Mouse (Mus musculus): Measurements from ENCODE around the gene Sumf1. TPM values are rescaled to one million over a fixed set of nuclear protein-coding genes. Genes with fewer than 3 reads are reported as not detected.
A peak's percentile ranks its signal among the peaks of the same experiment; 100 is the strongest.

Gene Sumf1
- polyA plus RNA-seq, 1 experiment from 2014 or later, result 23.6 TPM

DNA sequence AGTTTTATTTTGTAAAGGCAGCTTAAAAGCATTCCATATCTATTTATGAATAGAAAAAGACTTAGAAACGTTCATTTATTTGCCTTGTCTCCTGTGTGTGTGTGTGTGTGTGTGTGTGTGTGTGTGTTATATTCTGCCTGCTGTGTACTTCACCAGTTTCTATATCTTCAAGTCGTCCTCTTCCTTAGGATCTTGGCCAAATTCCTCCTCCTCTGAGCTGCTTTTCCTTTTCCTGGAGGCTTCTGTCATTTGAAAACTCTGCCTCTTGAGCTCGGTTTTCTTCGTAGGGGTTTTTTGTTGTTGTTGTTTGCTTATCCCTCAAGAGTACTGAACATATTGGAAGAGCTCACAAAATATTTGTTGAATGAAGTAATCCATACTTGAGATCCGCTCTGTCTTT lies 37.1 kb upstream of the Sumf1 start:
- H3K4me3 ChIP-seq, result no peak overlapping the region
- H3K4me2 ChIP-seq (replicated peaks), result no peak overlapping the region
- peaks cover 11% of the 10 kb centered on the region for H3K4me1 ChIP-seq
- WGBS, result 75% methylated on average over 5 of the region's 5 CpGs
- H3K9ac ChIP-seq, result no peak overlapping the region
- no peak for ATAC-seq (ENCODE audit: low FRiP score, low read depth)
- no peaks in the 10 kb centered on the region for H3K36me3 ChIP-seq
- H3K27me3 ChIP-seq, result no peaks in the 10 kb centered on the region
- no peak overlapping the region for H3K27ac ChIP-seq
- no peaks in the 10 kb centered on the region for H3K9me3 ChIP-seq

DNA sequence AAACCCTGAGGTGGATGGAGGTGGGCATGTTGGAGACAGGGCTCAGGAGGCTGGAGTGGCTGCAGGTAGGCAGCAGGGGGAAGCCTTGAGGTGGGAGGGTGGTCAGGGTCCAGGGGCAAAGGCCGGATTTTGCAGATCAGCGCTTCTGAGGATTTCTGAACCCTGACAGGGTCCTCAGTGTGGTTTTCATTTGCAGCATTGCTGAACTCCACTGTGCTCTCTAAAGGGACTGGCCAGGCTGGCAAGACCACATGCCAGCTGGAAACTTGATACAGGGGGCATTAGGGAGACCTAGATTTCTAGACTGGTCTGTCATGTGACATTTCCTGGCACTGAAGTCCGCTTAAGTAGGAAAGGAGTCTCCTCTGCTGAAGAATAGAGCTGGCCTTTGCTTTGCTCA lies 32.6 kb upstream of the Sumf1 start:
- H3K27me3 ChIP-seq, result no peaks in the 10 kb centered on the region
- H3K4me2 ChIP-seq (replicated peaks), result no peak overlapping the region
- H3K9me3 ChIP-seq, result no peaks in the 10 kb centered on the region
- no peak overlapping the region for H3K9ac ChIP-seq
- no peak overlapping the region for H3K4me3 ChIP-seq
- WGBS, result 78% methylated on average over 3 of the region's 3 CpGs
- peaks cover 14% of the 10 kb centered on the region for H3K4me1 ChIP-seq
- no peaks in the 10 kb centered on the region for H3K36me3 ChIP-seq
- ATAC-seq (ENCODE audit: low FRiP score, low read depth), result no peak
- H3K27ac ChIP-seq, result no peak overlapping the region

DNA sequence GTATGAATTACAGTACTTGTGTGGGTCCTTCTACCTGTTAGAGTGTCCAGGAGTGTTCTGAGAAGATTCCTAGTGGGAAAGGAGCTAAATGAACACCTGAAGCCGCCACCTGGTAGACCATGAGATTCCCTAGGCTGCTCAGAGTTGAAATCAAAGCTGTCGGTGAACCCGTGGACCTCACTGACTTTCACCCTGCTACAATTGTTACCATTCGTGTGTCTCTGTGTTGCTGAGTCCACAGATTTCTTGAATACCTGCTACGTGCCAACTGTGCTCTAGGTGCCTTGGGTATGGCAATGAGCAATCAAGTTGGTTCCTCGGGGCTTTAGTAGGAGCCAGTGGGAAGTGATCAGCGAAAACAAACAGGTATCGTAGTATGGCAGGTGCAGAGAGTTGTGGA lies 31.4 kb upstream of the Sumf1 start:
- WGBS, result 91% methylated on average over 8 of the region's 8 CpGs

DNA sequence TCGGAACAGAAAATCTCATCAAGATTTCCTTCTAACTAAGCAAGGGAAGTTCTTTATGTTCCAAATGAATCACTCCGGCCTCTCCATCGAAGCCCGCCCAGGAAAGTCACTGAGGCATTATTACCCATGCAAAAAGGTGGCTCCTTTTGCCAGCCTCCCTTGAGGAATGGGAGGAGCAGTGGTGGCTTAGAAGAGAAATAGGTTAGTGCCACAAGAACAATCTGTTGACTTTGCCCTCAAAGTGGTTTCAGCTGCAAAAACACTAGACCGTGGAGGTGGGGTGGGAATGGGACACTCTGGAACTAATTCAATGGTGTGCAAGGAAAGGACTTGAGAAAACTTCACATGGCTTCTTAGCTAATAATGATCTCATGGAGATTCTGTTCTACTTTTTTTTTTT lies 30.7 kb upstream of the Sumf1 start:
- ATAC-seq (ENCODE audit: low FRiP score, low read depth), result no peak
- WGBS, result 82% methylated on average over 5 of the region's 5 CpGs
- Histone ChIP-seq H3K4me1 (peaks cover 23% of the 10 kb centered on the region), H3K27ac (no peak overlapping the region), H3K9me3 (no peaks in the 10 kb centered on the region), H3K9ac (no peak overlapping the region), H3K4me3 (no peak overlapping the region), H3K36me3 (no peaks in the 10 kb centered on the region), H3K4me2 (replicated peaks) (no peak overlapping the region), H3K27me3 (no peaks in the 10 kb centered on the region)

More for the DNA sequence above, 31.4 kb upstream of the Sumf1 start:
- Histone ChIP-seq H3K4me1 (peaks cover 16% of the 10 kb centered on the region), H3K4me2 (replicated peaks) (no peak overlapping the region), H3K9ac (no peak overlapping the region), H3K9me3 (no peaks in the 10 kb centered on the region), H3K27ac (no peak overlapping the region), H3K36me3 (no peaks in the 10 kb centered on the region), H3K4me3 (no peak overlapping the region), H3K27me3 (no peaks in the 10 kb centered on the region)
- no peak for ATAC-seq (ENCODE audit: low FRiP score, low read depth)

DNA sequence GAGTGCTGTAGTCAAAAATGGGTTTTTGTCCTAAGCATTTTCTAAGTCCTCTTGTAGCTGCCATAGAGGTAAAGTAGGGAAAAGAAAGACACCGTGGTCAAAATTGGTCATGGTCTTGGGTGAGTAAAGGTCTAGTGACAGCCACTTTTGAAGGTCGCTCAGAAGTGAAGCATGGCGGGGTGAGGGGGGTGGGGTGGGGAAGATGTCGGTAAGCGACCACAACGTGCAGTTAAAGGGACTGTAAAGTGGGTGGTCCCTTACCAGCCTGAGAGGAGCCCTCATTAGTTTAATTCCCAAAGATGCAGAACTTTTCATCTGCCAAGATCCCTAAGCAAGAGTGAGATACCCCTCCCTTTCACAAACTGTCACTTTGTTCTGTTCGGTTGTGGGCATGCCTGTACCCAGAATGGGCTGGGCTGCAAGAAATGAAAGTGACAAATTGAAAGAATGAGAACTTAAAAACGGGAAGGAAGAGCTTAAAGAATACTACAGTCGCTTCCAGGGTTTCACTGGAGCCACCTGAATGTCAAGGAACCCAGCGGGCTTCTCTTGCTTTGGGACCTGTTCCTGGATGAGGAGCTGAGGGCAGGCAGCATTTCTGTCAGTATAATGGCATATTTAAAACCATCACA lies 29.0 kb upstream of the Sumf1 start:
- no peak for ATAC-seq (ENCODE audit: low FRiP score, low read depth)
- 11% methylated on average over 10 of the region's 10 CpGs for WGBS
- peak overlapping the region; percentile 82 for H3K4me2 ChIP-seq (replicated peaks)
- H3K4me1 ChIP-seq, result peaks cover 23% of the 10 kb centered on the region
- H3K9me3 ChIP-seq, result no peaks in the 10 kb centered on the region
- peak overlapping the region; percentile 76 for H3K9ac ChIP-seq
- H3K27me3 ChIP-seq, result no peaks in the 10 kb centered on the region
- H3K36me3 ChIP-seq, result no peaks in the 10 kb centered on the region
- H3K27ac ChIP-seq, result no peak overlapping the region
- peak overlapping the region; percentile 77 for H3K4me3 ChIP-seq

DNA sequence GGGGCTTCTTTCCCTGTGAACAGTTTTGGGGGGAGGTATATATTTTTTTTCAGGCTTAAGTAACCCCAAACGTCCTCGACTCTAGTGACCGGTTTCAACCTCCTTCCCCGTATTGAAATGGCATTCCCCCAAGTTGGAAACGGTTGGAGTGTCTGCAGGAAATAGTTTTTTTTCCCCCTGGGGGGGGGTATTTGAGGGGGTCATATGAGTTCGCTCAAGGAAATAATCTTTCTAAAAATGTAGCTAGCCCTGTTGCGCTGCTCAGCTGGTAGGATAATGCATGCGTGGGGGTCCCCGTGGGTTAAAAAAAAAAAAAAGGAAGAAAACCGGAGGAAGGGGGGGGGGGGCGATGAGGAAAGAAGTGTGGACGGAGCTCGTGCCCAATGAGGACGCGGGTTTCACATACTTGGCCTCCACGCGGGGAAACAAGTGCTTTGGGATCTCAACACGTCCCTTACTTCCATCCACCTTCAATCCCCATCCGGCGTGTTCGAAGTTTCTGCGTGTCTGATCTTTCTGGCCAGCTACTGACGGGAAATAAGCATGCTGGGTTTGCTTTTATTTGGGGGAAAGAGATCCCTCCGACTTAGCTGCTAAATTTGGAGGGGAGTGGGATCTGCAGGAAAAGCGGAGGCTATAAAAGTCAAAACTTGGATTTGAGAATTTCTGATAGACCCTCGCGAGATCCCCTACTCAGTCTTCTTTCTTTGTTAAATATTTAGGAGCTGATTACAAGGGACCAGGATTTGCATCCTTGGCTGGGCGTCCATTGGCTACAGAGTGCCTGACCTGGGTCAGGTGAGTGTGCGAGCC lies 28.3 kb upstream of the Sumf1 start:
- ATAC-seq (ENCODE audit: low FRiP score, low read depth), result no peak; the same call in 1 of the 2 replicates
- no peaks in the 10 kb centered on the region for H3K9me3 ChIP-seq
- no peaks in the 10 kb centered on the region for H3K36me3 ChIP-seq
- H3K4me3 ChIP-seq, result peak overlapping the region; percentile 77
- no peaks in the 10 kb centered on the region for H3K27me3 ChIP-seq
- H3K27ac ChIP-seq, result peak overlapping the region; percentile 55; the same call in 1 of the 2 replicates
- H3K4me2 ChIP-seq (replicated peaks), result peak overlapping the region; percentile 82
- under 1% methylated on average over 28 of the region's 29 CpGs for WGBS
- H3K9ac ChIP-seq, result peak overlapping the region; percentile 76
- peaks cover 23% of the 10 kb centered on the region for H3K4me1 ChIP-seq

DNA sequence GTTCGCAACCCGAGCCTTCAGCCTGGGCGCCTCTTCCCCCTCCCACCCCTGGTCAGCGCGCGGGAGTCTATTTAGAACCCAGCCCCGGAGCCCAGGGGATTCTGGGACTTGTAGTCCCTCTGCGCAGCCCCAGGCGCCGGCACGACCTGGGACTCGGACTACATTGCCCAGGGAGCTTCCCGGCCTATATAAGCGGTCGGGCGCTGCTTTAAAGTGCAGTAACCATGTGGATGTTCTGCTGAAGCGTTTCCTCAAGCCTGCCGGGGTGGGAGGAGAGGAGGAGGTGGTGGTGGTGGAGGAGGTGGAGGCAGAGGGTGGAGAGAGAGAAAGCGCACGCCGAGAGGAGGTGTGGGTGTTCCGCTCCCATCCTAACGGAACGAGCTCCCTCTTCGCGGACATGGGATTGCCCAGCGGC lies 27.5 kb upstream of the Sumf1 start, which contains the start of gene Itpr1:
Itpr1 (plus strand) TSS at position 216 of the 415 bp plus-strand sequence.
- peak within 1 kb of the TSS; percentile 61 for H3K27ac ChIP-seq
- peaks cover 23% of the 10 kb centered on the region for H3K4me1 ChIP-seq
- peak within 1 kb of the TSS; percentile 76 for H3K9ac ChIP-seq
- no peaks in the 10 kb centered on the region for H3K36me3 ChIP-seq
- H3K9me3 ChIP-seq, result no peaks in the 10 kb centered on the region
- H3K4me2 ChIP-seq (replicated peaks), result peak within 1 kb of the TSS; percentile 82
- WGBS, result 0% methylated on average over 27 of the region's 27 CpGs
- H3K27me3 ChIP-seq, result no peaks in the 10 kb centered on the region
- ATAC-seq (ENCODE audit: low FRiP score, low read depth), result peak; percentile 100
- H3K4me3 ChIP-seq, result peak within 1 kb of the TSS; percentile 77

DNA sequence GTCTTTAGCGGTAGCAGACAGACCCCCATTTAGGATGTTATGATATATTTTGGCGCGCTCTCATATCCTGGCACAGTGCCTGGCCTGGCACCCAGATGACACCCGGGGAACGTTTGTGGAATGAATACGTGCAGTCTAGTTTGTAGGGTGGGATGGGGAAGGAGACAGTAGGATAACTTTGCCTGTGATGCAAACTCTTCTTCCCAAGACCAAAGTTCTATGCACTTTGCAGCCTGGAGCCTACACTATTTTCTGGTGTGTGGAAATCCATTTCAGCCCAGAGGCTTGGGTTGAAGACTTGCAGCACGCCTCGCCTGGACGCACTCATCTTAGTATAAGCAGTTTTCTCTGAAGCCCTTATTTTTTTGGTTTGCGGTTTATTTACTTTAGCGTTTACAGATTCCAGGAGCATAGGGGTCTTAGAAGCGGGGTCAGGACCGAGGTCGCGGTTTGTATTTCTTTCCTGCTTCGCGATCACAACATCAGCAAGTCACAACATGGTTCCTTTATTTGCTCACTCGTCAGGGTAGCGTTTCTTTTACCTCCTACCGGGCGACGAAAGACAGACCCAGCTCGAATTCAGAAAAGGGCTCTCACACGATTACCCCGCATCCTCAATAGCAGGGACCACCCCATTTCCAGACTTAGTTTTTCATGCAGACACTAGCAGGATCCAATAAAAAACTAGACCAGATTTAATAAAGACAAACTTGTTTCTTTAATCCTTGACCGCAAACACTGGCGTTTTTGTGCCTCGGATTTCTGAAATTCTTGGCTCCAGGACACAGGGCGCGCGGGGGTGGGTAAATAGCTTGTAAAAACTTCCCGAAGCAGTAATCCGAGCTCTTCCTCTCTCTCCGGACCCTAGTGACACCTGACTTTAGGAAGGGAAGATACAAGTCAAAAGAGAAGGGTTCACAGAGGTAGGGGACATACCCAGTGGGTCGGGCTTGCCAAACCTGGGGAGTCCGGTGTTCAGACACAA lies 26.8 kb upstream of the Sumf1 start:
- H3K9ac ChIP-seq, result peak overlapping the region; percentile 65
- H3K4me1 ChIP-seq, result peaks cover 23% of the 10 kb centered on the region
- ATAC-seq (ENCODE audit: low FRiP score, low read depth), result peak; percentile 17
- peak overlapping the region; percentile 77 for H3K4me3 ChIP-seq
- no peaks in the 10 kb centered on the region for H3K9me3 ChIP-seq
- H3K36me3 ChIP-seq, result no peaks in the 10 kb centered on the region
- H3K27me3 ChIP-seq, result no peaks in the 10 kb centered on the region
- WGBS, result 5% methylated on average over 36 of the region's 36 CpGs
- peak overlapping the region; percentile 61 for H3K27ac ChIP-seq
- H3K4me2 ChIP-seq (replicated peaks), result peak overlapping the region; percentile 82

DNA sequence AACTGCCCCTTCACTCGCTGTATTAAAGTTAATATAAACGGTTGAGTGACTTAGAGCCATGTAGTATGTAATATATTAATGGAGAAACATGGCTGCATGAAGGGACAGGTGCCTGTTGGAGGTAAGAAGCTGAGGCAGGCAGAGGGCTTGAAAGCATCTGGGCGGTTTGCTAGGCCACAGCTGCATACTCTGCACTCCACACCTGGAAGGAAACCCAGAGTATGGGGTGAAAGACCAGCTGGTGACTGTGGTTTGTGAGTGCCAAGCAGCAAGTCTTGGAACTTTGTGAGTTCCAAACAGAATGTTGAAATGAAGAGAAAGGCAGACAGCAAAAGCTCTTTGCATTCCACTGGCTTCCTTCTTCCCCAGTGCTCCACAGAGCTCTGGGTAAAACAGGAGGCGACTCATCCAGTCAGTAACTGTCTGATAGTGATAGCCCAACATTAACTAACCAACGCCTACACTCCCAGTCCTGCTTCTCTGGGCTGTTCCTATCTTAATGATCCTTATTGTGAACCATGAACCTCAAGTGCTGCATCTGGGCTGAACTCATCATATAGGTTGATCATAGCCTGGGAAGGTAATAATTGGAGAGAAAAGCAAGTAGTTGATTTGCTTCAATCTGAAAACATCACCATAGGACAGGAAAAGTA lies 21.7 kb upstream of the Sumf1 start:
- H3K4me2 ChIP-seq (replicated peaks), result no peak overlapping the region

DNA sequence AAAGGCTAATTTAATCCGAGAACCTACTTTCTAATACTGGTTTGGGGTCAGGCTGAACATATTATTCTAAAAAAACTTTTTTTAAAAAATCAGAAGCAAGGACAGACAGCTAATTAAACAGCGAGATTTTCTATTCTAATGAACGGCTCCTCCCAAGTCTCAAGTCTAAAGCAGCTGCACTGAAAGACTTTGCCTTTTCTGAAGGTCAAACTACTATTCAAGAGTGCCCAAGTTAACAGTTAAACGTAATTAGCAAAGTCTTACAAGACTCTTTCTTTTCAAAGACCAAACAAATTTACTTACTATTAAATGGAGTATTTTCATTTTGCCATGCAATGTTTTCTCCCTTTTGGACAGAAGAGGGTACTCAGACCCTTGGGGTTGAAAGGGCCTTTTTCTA lies 20.8 kb upstream of the Sumf1 start:
- no peak overlapping the region for H3K4me2 ChIP-seq (replicated peaks)
- 78% methylated on average over 4 of the region's 4 CpGs for WGBS
- peaks cover under 1% of the 10 kb centered on the region; the same call in 1 of the 2 replicates for H3K4me1 ChIP-seq
- H3K9me3 ChIP-seq, result no peaks in the 10 kb centered on the region
- no peak overlapping the region for H3K27ac ChIP-seq
- no peak overlapping the region for H3K4me3 ChIP-seq
- H3K36me3 ChIP-seq, result no peaks in the 10 kb centered on the region
- no peak overlapping the region for H3K9ac ChIP-seq
- no peaks in the 10 kb centered on the region for H3K27me3 ChIP-seq
- ATAC-seq (ENCODE audit: low FRiP score, low read depth), result no peak

More for the DNA sequence above, 21.7 kb upstream of the Sumf1 start:
- Histone ChIP-seq H3K9me3 (no peaks in the 10 kb centered on the region), H3K27ac (no peak overlapping the region), H3K36me3 (no peaks in the 10 kb centered on the region), H3K4me3 (no peak overlapping the region), H3K4me1 (peaks cover 9% of the 10 kb centered on the region), H3K27me3 (no peaks in the 10 kb centered on the region), H3K9ac (no peak overlapping the region)
- 78% methylated on average over 5 of the region's 5 CpGs for WGBS
- no peak for ATAC-seq (ENCODE audit: low FRiP score, low read depth)

DNA sequence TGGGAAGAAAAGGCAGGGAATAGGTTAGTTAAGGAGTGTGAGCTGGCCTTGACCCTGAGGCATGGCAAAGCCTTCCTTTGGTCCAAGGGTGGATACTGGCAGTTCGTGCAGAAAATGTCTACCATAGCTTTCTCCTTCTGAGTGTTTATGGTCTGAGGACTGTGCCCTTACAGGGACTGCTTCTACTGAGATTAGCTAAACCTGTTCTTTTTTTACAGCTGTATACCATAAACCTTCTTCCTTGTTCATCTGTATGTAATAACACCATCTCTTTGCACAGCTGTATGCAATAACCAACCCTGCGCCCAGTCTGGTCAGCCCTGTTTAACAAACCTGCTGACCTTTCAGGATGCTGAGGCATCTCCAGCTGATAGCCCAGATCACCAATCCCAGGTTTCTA lies 18.9 kb upstream of the Sumf1 start:
- ATAC-seq (ENCODE audit: low FRiP score, low read depth), result no peak
- Histone ChIP-seq H3K4me2 (replicated peaks) (no peak overlapping the region), H3K4me1 (no peaks in the 10 kb centered on the region), H3K36me3 (no peaks in the 10 kb centered on the region), H3K9me3 (no peaks in the 10 kb centered on the region; the same call in 1 of the 2 replicates), H3K9ac (no peak overlapping the region), H3K4me3 (no peak overlapping the region), H3K27me3 (no peaks in the 10 kb centered on the region), H3K27ac (no peak overlapping the region)
- 65% methylated on average over 2 of the region's 2 CpGs for WGBS

Measured in limb, embryonic 13.5 days (tissue).